Mouse (Mus musculus): ENCODE measurements around the gene Arih2.

Arih2 gene

GRCm38 (mm10) chr9:108559169-108559568 is 90.0 kb downstream of the Arih2 start:
- no peak for DNase-seq

All from thymus, postnatal 36 days (tissue).